Comparison of ENCODE assay signal across 10 mouse cellular contexts in the genomic region with DNA sequence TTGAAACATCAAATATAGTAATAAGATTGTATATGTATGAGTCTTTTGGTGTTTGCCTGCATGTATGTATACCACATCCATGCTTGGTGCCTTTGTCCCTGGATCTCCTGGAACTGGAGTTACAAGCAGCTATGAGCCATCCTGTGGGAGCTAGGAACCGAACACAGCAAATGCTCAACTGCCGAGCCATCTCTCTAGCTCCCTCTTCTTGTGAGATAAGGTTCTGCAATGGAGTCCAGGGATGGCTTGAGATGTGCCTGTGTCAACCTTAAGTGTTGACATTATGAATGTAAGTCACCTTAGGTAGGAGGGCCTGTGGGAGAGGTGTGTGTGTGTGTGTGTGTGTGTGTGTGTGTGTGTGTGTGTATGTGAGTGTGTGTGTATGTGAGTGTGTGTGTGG. TPM values are rescaled to one million over a fixed set of nuclear protein-coding genes. Genes with fewer than 3 reads are reported as not detected.
DNase-seq lines count a peak whose midpoint lies in the region; ATAC-seq and TF ChIP-seq lines count a peak whose summit lies in the region.
"Had no signal": no experiment of that assay in that cellular context is flagged by ENCODE, and none has a peak within 500 bp of the region (broad histone marks: within the 10 kb centered on the region; RNA-seq: fewer than 3 reads in every experiment).

No protein-coding gene starts in this region.

- DNase-seq in left cerebral cortex, adult 2 months (ENCODE audit: extremely low spot score in 1 of 2, low spot score in 2 of 2), result no peak
- DNase-seq in left cerebral cortex, postnatal 36 days (ENCODE audit: low spot score in 2 of 2), result no peak
- no peak for DNase-seq in adrenal gland, adult 8-10 months
- DNase-seq in layer of hippocampus, adult 9-11 months, result no peak
- no peak for DNase-seq in adrenal gland, adult 2 months
- DNase-seq: cerebellum, adult 11 months had no signal

- intact Hi-C loops in left cerebral cortex, adult 2 months (cut with DNase I), result no loop called here
- intact Hi-C loops in left cerebral cortex, postnatal 36 days (cut with DNase I), result no loop called here

- no peak overlapping the region for H3K4me3 ChIP-seq in left cerebral cortex, adult 2 months

- H3K27ac ChIP-seq in left cerebral cortex, adult 2 months, result no peak overlapping the region
- H3K27ac ChIP-seq: hindbrain, embryonic 14.5 days had no signal

- peak; percentile 57 for ATAC-seq in CD4-positive, CD25-positive, alpha-beta regulatory T cell, adult 4 months
- ATAC-seq in activated CD4-positive, CD25-positive, alpha-beta regulatory T cell, adult 4 months, result peak; percentile 52
- ATAC-seq in megakaryocyte progenitor cell, adult 5-6 weeks (replicated peaks; ENCODE audit: poor library complexity), result peak; percentile 56

- peak; percentile 23 for TF ChIP-seq CTCF in left cerebral cortex, adult 2 months (IDR thresholded peaks at IDR 0.05)

RNA-seq across cellular contexts. Expression of a gene that starts 6.8 kb away (rescaled TPM):
- total RNA-seq in left cerebral cortex, adult 2 months (2021), result 100 to 1,000 TPM; 430 to 458 TPM
- total RNA-seq in left cerebral cortex, postnatal 36 days (2021), result 100 to 1,000 TPM; 457 to 501 TPM
- polyA plus RNA-seq in CD4-positive, CD25-positive, alpha-beta regulatory T cell, adult 4 months (2017; shearing (Covaris generic)), result 100 to 1,000 TPM; 163 to 184 TPM
- 100 to 1,000 TPM; 222 to 226 TPM for polyA plus RNA-seq in activated CD4-positive, CD25-positive, alpha-beta regulatory T cell, adult 4 months (2017; shearing (Covaris generic))
- total RNA-seq in megakaryocyte progenitor cell, adult 5-6 weeks (2015), result 678 and 715 TPM in 2 replicates
- 1,407 and 1,519 TPM in 2 replicates for total RNA-seq in megakaryocyte progenitor cell, adult 5-6 weeks (2017)
- total RNA-seq in adrenal gland, adult 8-10 months (2022), result 100 to 1,000 TPM; 275 to 400 (median 333) TPM
- total RNA-seq in adrenal gland, adult 2 months (2021), result 100 to 1,000 TPM; 369 to 456 TPM
- 31.5 and 38.6 TPM in 2 replicates for polyA plus RNA-seq in adrenal gland, adult 2 months (2012; rRNA removed)

RNA-seq across cellular contexts. Expression of a gene that starts 8.7 kb away (rescaled TPM):
- 10 to 100 TPM; 91.4 to 92.9 TPM for total RNA-seq in left cerebral cortex, adult 2 months (2021)
- 100 to 1,000 TPM in 1 of 2 experiments, 10 to 100 TPM in 1; 88.6 to 101 TPM for total RNA-seq in left cerebral cortex, postnatal 36 days (2021)
- polyA plus RNA-seq in CD4-positive, CD25-positive, alpha-beta regulatory T cell, adult 4 months (2017; shearing (Covaris generic)), result 100 to 1,000 TPM; 322 to 338 TPM
- polyA plus RNA-seq in activated CD4-positive, CD25-positive, alpha-beta regulatory T cell, adult 4 months (2017; shearing (Covaris generic)), result 100 to 1,000 TPM; 293 to 317 TPM
- 134 and 147 TPM in 2 replicates for total RNA-seq in megakaryocyte progenitor cell, adult 5-6 weeks (2015)
- total RNA-seq in megakaryocyte progenitor cell, adult 5-6 weeks (2017), result 416 and 463 TPM in 2 replicates
- 100 to 1,000 TPM in 2 of 4 experiments, 10 to 100 TPM in 2; 92.6 to 121 (median 106) TPM for total RNA-seq in adrenal gland, adult 8-10 months (2022)
- 100 to 1,000 TPM in 1 of 2 experiments, 10 to 100 TPM in 1; 93.2 to 112 TPM for total RNA-seq in adrenal gland, adult 2 months (2021)
- 8.5 and 11.2 TPM in 2 replicates for polyA plus RNA-seq in adrenal gland, adult 2 months (2012; rRNA removed)

RNA-seq across cellular contexts. Expression of a gene that starts 16.4 kb away (rescaled TPM):
- total RNA-seq in left cerebral cortex, adult 2 months (2021), result 10 to 100 TPM; 10.4 to 10.7 TPM
- total RNA-seq in left cerebral cortex, postnatal 36 days (2021), result 10 to 100 TPM in 1 of 2 experiments, 1 to 10 TPM in 1; 9.2 to 12.3 TPM
- polyA plus RNA-seq in CD4-positive, CD25-positive, alpha-beta regulatory T cell, adult 4 months (2017; shearing (Covaris generic)), result 1 to 10 TPM; 1.6 to 2.4 TPM
- polyA plus RNA-seq in activated CD4-positive, CD25-positive, alpha-beta regulatory T cell, adult 4 months (2017; shearing (Covaris generic)), result 1 to 10 TPM; 1.7 to 5.4 TPM
- 2.4 and 3.4 TPM in 2 replicates for total RNA-seq in megakaryocyte progenitor cell, adult 5-6 weeks (2015)
- 2.6 and 3.0 TPM in 2 replicates for total RNA-seq in megakaryocyte progenitor cell, adult 5-6 weeks (2017)
- total RNA-seq in adrenal gland, adult 8-10 months (2022), result 10 to 100 TPM; 13.4 to 16.2 (median 14.4) TPM
- 10 to 100 TPM; 15.6 to 32.1 TPM for total RNA-seq in adrenal gland, adult 2 months (2021)
- 16.3 and 20.1 TPM in 2 replicates for polyA plus RNA-seq in adrenal gland, adult 2 months (2012; rRNA removed)

RNA-seq across cellular contexts. Expression of a gene that starts 37.2 kb away (rescaled TPM):
- total RNA-seq in left cerebral cortex, adult 2 months (2021), result 1 to 10 TPM in 1 of 2 experiments, under 1 TPM in 1; 1.00 to 1.2 TPM
- total RNA-seq in left cerebral cortex, postnatal 36 days (2021), result 1 to 10 TPM; 1.1 to 1.8 TPM
- 1 to 10 TPM; 3.8 to 4.2 TPM for polyA plus RNA-seq in CD4-positive, CD25-positive, alpha-beta regulatory T cell, adult 4 months (2017; shearing (Covaris generic))
- under 1 TPM; 0.62 to 0.90 TPM for polyA plus RNA-seq in activated CD4-positive, CD25-positive, alpha-beta regulatory T cell, adult 4 months (2017; shearing (Covaris generic))
- 1.1 and 1.3 TPM in 2 replicates for total RNA-seq in megakaryocyte progenitor cell, adult 5-6 weeks (2015)
- total RNA-seq in megakaryocyte progenitor cell, adult 5-6 weeks (2017), result 2.5 and 2.9 TPM in 2 replicates
- total RNA-seq in adrenal gland, adult 8-10 months (2022), result 1 to 10 TPM; 1.6 to 6.1 (median 3.8) TPM
- total RNA-seq in adrenal gland, adult 2 months (2021), result 1 to 10 TPM in 1 of 2 experiments, under 1 TPM in 1; 0.98 to 3.2 TPM
- polyA plus RNA-seq in adrenal gland, adult 2 months (2012; rRNA removed), result 1.6 and 2.2 TPM in 2 replicates
